Mouse (Mus musculus) left cerebral cortex, postnatal 14 days (tissue): ENCODE measurements around the gene Tcl1b1. TPM values are rescaled to one million over a fixed set of nuclear protein-coding genes. Genes with fewer than 3 reads are reported as not detected.
A peak's percentile ranks its signal among the peaks of the same experiment; 100 is the strongest.
"Not testable (repeated sequence)": the region's sequence is repeated elsewhere in the genome, so short reads cannot be mapped to it uniquely, and the experiment has no call there.

Source experiments
- DNase-seq, 2 experiments: peaks; one replicate each; pipeline ENCODE4 v3.0.0; 2021 to 2022; ENCODE audit warnings: low spot score in 2 of 2, mixed read lengths in 1 of 2
- intact Hi-C: fragments of 180-260 bp; cut with DNase I; formaldehyde crosslinking; loops from one replicate; pipeline ENCODE4 v1.15.1; 2025
- long read RNA-seq, 2 experiments: library from polyadenylated mRNA; stranded (forward); transcript quantifications; one replicate each; pipeline ENCODE4 v2.0.0; 2021
- total RNA-seq, 2 experiments: library from RNA; stranded (reverse); gene quantifications; 2 replicates each; pipeline ENCODE4 v1.2.3; 2021

Tcl1b1 gene
- not detected for total RNA-seq
- long read RNA-seq, experiment 1, result 0 reads
- long read RNA-seq, experiment 2, result 0 reads

DNA sequence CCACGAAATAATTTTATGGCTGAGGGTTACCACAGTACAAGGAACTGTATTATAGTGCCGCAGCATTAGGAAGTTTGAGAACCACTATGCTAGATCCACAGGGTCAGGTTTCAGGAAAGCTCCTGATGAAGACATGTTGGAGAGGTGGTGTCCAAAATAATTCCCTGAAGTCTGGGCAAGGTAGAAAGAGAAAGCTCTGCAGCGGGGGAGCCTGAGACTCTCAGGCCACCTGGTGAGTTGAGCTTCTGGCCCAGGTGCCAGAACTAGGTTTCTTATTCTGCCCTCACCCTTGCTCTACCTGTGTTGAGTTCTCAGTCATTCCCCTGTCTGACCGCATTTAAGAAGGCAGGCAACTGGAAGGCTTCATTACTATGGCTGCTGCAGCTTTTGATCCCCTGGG is at the start of gene Tcl1b1:
TSS of gene Tcl1b1 (plus strand) at position 301 of the 400 bp plus-strand sequence.
- intact Hi-C loops, result no loop called here

DNA sequence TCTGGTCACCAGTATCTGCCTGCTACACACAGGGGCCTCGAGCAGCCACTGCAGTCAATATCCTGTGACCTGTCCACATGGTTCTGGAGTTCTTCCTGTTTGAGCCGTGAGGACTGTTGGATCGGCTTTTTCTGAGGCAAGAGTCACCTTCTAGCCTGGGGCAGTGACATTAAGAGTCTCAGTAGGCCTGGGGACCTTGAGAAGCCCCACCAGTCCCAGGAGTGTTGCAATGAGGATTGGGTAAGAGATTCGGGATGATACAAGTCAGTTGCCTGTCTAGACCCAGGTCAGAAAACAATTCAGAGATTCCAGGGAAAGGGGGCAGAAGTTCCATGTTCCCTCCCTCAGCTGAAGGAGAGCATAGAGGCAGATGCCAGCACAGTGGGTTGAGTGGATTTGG is 49.7 kb upstream of the Tcl1b1 start:
- intact Hi-C loops, result no loop called here
- no peak for DNase-seq

More for the DNA sequence above, at the start of gene Tcl1b1:
- no peak for DNase-seq

DNA sequence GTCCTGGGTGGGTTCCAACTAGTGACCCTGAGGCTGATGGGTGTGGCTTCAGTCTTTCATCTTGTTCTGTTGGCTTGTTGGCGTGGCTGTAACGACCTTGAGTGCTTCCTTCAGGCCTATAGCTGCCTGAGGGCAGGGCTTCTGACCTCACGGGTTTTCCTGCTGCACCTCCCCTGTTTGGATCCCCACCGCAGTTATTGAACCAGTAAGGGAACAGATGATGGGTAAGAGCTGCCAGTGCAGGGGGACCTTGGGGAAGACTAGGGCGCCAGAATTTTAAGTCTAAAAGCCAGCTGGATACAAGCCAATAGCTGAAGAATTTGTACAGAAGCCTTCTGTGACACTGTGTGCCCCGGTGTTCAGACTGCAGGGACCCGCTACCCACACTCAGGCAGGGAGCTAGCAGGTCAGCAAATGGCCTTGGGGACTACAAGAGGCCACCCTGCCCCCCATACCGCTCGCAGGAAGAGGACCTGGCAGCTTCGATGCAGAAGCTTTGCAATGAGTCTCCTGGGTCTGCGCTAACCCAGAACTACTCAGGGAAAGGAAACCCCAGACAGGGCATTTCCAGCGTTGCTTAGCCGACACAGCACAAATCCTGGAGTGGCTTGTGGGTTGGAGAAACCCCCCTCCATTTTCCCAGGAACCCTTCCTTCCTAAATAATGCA is 47.0 kb upstream of the Tcl1b1 start:
- no peak for DNase-seq
- intact Hi-C loops, result no loop called here

DNA sequence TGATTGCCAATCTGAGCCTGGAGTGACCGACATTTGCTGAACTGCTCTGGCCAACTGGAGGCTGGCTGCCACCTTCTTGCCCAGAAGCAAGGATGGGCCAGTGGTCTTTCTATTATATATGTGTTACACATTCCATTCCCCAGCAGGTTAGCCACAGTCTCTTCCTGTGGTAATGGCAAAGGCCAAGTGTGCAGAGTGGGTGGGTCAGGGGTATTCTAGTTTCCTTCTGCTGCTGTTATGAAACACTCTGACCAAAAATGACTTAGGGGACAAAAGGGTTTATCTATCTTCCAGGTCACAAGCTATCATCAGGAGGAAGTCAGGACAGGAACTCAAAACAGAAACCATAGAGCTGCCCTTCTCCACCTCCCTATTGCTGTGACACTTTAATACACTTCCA is 42.8 kb upstream of the Tcl1b1 start:
- no peak for DNase-seq
- intact Hi-C loops, result no loop called here

DNA sequence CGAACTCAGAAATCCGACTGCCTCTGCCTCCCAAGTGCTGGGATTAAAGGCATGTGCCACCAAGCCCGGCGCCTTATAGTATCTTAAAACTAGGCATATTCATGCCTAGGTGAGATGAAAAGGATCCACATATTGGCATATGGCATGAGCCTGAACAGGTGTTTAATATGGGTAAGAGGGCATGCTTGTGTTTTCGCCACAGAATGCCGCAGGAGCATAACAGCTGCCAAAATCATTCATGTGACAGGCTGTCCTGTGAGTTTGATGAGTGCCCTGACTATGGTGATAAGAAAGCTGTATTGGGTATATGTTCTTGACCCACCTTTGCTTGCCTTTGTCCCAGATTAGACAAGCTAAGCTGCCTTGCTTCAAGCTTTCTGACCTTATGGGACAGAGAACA is 34.1 kb upstream of the Tcl1b1 start:
- intact Hi-C loops, result no loop called here

DNA sequence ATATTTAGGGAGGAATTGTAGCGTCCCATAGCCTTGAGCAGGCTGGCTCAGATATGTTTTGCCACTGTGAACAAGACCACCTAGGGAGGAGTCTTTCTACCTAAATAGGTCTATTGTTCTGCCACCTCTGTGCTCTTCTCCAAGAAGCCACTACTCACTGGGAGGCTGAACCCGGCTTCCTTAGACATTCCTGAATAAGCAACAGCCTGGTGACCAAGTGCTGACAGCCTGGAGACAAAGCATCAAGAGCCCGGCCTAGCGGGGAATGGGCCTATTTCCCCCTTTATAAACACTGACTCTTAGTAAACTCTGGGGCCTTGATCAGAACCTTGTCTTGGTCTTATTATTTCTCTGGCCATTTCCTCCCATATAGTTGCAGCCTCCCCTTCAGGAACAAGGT is 33.0 kb upstream of the Tcl1b1 start:
- no peak for DNase-seq
- intact Hi-C loops, result no loop called here

More for the DNA sequence above, 34.1 kb upstream of the Tcl1b1 start:
- no peak for DNase-seq

DNA sequence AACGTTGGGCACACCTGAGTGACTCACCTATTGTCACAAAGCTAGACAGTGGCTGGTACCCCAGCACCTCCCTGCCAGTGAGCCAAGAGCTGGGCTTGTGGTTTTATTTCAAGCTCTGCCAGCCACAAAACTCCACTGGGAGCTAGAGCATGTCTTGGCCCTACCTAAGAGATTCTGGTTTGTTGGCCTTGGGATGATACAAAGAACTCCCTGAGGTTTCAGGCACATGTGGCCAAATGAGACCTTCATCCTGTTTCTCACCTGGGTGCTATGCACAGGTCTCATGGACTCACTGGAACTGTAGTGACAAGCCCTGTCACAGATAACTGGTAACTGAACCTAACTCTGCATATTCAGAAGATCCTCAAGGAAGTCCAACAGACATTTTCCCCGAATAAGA is 31.9 kb upstream of the Tcl1b1 start:
- no peak for DNase-seq
- intact Hi-C loops, result no loop called here

DNA sequence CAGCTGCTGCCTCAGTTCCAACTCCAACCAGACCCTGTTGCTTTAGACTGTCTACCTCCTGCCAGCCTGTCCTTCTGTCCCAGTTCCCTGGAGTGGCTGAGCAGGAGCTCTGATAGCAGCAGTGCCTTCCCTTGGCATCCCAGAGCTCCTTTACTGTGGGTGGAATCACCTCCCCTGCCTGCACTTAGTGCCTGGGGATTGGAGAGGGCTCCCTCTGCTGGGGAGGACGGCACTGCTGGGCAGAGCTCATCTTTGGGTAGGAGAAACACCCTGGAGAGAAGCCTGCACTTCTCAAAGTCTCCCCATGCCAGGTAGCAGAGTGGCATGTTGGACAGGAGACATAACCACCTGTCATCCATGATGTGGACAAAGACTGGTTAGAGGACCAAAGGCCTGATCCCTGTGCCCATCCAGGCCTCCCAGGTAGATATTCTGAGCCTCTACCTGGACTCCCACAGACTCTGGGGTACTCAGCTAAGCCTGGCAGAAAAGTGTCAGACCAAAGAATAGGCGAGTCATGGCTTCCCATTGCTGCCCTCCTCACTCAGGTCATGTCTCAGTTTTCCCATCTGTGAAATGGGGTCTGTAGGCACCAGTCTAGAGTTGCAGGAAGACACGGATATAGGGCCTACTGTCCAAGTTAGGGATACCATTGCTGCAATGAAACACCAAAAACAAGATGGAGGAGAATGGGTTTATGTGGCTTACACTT is 29.8 kb upstream of the Tcl1b1 start:
- DNase-seq, intact Hi-C loops: not testable (repeated sequence)

DNA sequence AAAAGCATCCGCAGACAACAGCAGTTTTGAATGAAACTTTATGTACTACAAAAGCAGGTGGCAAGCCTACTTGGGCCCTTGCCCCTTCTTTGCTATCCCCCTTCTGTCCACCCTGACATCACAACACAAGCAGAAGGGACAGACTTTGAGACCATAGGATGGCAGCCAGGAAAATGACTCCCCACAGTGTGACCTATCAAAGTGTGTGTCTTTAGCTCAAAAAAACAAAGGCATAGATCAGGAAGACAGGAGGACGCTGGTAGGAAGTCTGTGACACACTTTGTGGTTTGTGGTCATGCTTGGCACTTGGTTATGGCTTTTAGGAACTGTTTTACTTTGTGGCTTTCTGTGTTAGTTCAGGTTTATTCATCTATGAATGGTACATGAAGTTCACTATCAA is 25.3 kb upstream of the Tcl1b1 start:
- DNase-seq, intact Hi-C loops: not testable (repeated sequence)

DNA sequence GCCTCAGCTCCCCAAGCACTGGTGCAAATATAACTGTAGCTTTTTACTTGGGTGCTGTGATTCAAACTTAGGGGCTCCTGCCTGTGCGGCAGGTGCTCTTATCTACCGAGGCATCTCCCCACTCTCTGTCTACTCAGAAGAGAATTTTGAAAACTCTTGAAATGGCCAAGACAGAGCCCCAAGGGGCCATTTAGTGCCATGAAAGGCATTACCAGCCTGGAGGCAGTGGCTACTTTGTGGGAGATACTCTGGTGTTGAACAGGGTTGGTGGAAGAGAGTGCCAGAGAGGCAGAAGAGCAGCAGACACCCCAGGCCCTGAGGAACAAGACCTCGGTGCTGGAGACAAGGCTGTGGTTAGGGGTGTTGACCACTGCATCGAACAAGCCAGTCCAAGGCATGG is 24.7 kb upstream of the Tcl1b1 start:
- DNase-seq, intact Hi-C loops: not testable (repeated sequence)

DNA sequence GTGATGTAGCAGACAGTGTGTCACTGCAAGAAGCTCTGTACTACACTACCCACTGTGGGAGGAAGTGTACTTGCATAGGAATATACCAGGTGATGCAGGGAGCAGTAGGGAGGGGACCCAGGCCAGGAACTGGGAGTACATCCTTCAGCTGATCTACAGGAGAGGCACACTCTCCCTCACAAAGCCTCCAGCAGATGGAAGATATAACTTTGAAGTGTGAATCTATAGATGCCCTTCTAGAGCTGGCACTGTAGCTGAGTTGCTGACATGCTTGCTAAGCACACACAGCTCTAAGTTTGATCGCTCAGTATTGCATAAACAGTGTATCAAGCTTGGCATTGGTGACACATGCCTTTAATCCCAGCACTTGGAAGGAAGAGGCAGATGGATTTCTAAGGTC is 21.8 kb upstream of the Tcl1b1 start:
- intact Hi-C loops, DNase-seq: not testable (repeated sequence)

DNA sequence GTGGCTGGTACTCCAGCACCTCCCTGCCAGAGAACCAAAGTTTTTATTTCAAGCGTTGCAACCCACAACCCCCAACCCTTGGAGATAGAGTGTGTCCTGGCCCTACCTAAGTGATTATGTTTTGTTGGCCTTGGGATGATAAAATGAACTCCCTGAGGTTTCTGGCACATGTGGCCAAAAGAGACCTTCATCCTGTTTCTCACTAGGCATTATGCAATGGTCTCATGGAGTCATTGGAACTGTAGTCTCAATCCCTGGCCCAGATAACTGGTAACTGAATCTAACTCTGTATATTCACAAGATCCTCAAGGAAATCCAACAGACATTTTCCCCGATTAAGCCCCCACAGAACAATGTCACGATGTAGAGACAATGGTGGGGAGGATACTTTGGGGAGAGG is 16.4 kb upstream of the Tcl1b1 start:
- intact Hi-C loops, result no loop called here
- no peak for DNase-seq

DNA sequence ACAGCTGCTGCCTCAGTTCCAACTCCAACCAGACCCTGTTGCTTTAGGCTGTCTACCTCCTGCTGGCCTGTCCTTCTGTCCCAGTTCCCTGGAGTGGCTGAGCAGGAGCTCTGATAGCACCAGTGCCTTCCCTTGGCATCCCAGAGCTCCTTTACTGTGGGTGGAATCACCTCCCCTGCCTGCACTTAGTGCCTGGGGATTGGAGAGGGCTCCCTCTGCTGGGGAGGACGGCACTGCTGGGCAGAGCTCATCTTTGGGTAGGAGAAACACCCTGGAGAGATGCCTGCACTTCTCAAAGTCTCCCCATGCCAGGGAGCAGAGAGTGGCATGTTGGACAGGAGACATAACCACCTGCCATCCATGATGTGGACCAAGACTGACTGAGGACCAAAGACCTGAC is 14.6 kb upstream of the Tcl1b1 start:
- DNase-seq, intact Hi-C loops: not testable (repeated sequence)

DNA sequence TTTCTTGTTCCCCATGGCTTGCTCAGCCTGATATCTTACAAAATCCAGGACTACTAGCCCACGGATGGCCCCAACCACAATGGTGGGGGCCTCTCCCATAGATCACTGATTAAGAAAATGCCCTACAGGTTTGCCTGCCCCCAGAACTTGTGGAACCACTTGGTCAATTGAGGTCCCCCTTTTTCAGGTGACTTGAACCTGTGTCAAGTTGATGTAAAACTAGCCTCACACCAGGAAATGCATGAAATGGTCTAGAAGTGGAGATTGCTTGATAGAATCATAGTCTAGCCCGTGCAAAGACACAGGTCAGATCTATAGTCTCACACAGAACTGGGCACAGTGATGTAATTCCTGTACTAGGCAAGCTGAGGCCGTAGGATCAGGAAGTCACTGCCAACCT is 13.8 kb upstream of the Tcl1b1 start, which contains the start of gene Tcl1b2:
TSS of gene Tcl1b2 (plus strand) at position 301 of the 400 bp plus-strand sequence.
- no peak for DNase-seq
- intact Hi-C loops, result no loop called here

DNA sequence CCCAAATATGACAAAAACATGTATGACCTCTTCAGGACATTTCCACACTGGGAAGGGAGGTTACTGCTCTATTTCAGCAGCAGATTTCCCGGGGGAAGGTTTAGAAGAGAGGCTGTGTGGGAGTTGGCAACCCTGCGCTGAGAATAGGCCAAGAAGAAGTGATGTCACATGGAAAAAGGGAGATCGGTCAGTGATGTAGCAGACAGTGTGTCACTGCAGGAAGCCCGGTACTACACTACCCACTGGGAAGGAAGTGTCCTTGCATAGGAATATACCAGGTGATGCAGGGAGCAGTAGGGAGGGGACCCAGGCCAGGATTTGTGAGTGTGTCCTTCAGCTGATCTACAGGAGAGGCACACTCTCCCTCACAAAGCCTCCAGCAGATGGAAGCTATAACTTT is 4.2 kb upstream of the Tcl1b1 start:
- intact Hi-C loops, DNase-seq: not testable (repeated sequence)

DNA sequence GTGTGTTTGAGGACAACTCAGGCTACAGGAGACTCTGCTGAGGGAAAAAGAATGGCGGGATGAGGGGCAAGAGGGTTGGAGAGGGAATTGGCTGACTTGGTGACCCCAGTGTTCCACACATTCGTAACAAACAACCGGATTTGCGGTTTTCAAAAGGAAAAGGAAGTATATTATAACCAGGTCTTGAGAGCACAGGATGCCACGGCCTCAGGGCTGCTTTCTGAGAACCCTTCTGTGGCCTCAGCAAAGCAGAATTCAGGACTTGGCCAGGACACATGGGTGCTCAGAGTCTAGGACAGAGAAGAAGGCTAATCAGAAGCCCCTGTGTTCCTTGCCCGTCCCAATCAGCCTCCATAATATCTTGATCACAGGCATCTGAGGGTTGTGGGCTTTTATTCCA is 648 bp upstream of the Tcl1b1 start:
- intact Hi-C loops, result no loop called here
- no peak for DNase-seq

DNA sequence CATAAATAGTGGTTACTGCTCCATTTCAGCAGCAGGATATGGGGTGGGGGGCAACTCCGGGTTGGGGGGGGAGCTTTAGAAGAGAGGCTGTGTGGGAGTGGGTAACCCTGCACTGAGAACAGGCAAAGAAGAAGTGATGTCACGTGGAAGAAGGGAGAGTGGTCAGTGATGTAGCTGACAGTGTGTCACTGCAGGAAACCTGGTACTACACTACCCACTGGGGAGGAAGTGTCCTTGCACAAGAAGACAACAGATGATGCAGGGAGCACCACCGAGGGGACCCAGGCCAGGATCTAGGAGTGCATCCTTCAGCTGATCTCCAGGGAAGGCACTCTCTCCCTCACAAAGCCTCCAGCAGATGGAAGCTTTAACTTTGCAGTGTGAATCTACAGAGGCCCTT is 7.2 kb downstream of the Tcl1b1 start:
- intact Hi-C loops, result no loop called here
- no peak for DNase-seq

DNA sequence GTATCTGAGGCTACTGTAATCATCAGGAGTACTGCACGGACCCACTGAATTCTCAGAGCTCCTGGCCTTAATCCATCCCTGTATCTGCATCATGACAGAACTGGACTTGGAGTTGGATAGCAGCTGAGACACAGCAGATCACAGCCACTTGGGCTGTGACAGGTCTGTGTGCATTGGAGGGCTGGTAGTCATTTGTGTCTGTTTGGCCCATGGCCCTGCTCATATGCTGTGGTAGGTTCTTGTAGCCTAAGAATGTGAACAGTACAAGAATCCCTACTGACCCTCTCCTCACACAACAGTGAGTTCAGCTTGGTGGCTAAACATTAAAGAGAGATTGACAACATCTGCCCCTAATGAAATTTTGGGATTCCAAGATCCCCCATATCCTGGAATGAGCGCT is 13.9 kb downstream of the Tcl1b1 start:
- DNase-seq, result no peak
- intact Hi-C loops, result no loop called here

DNA sequence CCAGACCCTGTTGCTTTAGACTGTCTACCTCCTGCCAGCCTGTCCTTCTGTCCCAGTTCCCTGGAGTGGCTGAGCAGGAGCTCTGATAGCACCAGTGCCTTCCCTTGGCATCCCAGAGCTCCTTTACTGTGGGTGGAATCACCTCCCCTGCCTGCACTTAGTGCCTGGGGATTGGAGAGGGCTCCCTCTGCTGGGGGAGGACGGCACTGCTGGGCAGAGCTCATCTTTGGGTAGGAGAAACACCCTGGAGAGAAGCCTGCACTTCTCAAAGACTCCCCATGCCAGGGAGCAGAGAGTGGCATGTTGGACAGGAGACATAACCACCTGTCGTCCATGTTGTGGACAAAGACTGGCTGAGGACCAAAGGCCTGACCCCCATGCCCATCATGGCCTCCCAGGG is 14.8 kb downstream of the Tcl1b1 start:
- intact Hi-C loops, result not testable (repeated sequence)
- peak; percentile 20 to 63 for DNase-seq

DNA sequence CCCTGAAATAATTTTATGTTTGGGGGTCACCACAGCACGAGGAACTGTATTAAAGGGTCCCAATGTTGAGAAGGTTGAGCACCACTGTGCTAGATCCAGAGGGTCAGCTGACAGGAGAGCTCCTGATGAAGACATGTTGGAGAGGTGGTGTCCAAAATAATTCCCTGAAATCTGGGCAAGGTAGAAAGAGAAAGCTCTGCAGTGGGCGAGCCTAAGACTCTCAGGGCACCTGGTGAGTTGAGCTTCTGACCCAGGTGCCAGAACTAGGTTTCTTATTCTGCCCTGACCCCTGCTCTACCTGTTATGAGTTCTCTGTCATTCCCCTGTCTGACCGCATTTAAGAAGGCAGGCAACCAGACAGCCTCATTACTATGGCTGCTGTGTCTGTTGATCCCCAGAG is 16.6 kb downstream of the Tcl1b1 start, which contains the start of gene Tcl1b5:
TSS of gene Tcl1b5 (plus strand) at position 301 of the 400 bp plus-strand sequence.
- DNase-seq, intact Hi-C loops: not testable (repeated sequence)
